Mouse (Mus musculus): ENCODE results near the gene Rasgrp3.
A peak's percentile ranks its signal among the peaks of the same experiment; 100 is the strongest.

GRCm38 (mm10) chr17:75536396-75537049, 100.8 kb downstream of the Rasgrp3 start:
- TF ChIP-seq EP300 (IDR thresholded peaks at IDR 0.05), result no peak
- TF ChIP-seq CTCF (IDR thresholded peaks at IDR 0.05), result peak; percentile 88

Data from lung, postnatal 0 days (tissue).